Mouse (Mus musculus) lung, postnatal 10 days (tissue): ENCODE results near the gene Magi1.
"Not testable (repeated sequence)": the region's sequence is repeated elsewhere in the genome, so short reads cannot be mapped to it uniquely, and the experiment has no call there.

Source experiments
- DNase-seq: peaks from one replicate; pipeline ENCODE4 v3.0.0; 2021

The Magi1 gene

DNA sequence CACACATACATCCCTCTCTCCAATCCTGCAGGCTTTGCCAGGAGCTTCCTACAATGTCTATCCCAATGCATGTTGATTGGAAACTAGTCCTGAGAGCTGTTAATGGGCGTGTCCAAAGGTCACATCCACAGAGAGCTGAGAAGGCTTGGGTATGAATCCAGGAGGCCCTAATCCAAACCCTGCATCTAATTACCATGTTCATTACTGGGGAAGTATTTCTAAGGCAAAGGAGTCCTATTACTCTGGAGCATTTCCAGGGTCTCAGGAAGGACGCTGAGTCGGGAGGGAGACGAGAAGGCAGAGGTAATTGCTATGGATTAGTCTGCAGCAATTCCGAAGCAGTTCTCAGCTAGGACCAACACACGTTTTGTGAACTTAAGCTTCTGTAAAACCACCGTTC, 240.3 kb downstream of the Magi1 start:
- no peak for DNase-seq

DNA sequence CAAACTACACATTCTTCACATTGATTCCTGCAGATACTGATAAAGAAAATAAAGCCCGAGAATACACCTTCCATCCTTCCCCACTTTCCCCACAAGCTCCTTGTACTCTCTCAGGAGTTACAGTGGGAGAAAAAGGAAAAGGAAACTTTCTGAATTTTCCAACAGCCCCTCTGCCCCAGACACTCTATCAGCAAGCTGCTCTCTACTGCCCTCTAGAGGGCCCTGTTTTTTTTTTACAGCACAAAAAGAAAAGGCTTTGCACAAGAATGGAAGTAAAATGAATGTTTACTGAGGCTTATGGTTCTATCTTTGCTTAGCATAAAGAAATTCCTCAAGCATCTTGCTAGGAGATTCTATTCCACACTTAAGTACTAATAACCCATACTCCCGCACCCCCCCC, 243.6 kb downstream of the Magi1 start:
- DNase-seq: peak; percentile 57

DNA sequence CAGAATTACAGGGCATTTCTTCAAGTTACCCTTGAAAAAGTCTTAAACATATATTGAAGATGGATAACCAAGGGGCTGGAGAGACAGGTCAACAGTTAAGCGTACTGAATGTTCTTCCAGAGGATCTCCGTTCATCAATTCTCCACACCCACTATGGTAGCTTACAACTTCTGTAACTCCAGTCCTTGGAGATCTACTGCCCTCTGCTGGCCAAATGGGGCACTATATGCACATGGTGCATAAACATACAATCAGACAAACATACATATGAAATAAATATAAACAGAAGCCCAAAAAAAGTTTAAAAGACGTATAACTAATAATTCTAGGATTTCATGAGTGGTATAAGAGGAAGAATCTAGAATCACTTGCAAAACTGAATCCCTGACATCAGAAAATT, 244.8 kb downstream of the Magi1 start:
- no peak for DNase-seq

DNA sequence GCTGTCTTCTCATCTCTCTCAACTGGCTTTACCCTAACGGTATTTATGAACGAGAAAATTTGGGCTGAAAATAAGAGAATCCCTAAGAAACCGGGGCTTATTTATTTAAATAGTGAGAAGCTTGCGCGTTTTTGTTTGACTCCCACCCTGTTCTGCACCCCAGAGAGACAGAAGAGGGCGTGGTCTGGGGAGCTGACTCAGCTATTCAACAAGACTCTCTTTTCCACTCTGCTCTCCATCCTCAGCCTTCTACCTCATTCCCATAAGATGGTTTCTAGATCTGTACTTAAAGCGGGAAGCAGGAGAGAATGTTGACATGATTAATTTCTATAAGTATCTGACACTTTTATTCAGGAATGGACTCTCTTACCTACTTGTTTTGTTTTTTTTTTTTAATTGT, 247.2 kb downstream of the Magi1 start:
- no peak for DNase-seq

DNA sequence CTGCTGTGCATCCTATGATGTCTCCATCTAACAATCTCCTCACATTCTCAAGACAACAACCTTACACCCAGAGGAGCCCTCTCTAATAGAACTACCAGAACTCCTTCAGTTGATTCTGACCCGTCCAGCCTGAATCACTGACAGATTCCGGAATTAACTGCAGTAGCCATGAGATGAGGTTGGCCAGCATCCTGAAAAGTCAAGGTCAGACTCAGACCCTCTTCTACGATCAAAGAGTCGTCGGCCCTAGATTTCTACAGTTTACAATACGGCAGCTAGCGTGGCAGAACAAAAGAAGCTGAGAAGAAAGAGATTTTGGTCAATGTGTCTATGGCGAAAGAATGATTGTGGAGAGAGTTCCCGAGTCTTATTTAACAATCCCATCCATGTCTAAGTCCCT, 257.4 kb downstream of the Magi1 start:
- DNase-seq: no peak

DNA sequence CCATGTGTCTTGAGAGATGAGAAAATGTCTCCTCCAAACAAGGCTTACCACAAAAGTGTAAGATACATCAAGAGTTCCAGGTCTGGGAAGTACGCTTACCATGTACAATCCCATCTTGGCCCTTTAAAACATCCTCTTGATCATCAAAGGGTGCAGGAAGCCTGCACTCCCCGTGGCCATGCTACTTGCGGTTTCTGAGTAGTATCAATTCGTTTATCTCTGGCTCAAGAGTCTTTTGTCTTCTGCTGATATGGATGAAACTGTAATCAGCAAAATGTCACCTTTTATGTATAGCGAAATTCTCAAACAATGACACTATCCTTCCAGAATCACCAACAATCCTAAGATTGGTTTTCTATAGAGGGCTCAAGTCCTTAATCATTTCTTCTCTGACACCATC, 261.3 kb downstream of the Magi1 start:
- no peak for DNase-seq

DNA sequence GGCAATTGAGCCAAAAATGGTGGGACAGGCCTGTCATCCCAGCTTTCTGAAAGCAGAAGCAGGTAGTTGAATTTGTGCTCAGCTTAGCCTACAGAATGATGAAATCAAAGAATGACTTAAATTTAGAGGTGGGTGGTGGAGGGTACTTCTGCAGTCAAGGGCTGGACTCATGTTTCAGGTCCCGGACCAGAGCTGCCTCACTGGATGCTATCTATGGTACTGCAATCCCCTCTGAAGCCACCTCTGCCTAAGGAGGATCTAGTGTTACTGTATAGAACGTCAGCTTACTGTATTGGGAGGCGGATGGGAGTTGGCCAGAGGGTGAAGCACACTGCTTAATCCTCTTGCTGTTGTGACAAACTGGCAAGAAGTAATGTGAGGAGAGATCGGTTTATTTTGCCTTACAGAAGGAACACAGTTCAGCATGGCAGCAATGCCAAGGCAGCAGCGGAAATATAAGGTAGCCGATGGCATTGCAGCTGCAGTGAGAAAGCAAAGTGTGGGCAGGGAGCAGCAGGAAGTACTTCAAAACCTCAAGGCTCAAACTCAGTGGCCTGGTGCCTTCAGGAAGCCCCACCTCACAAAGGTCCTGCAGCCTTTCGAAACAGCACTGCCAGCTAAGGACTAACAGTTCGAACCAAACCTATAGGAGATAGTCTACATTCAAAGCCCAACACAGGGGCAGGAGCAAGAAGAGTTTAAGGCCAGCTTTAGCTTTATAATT, 262.3 kb downstream of the Magi1 start:
- DNase-seq: no peak

DNA sequence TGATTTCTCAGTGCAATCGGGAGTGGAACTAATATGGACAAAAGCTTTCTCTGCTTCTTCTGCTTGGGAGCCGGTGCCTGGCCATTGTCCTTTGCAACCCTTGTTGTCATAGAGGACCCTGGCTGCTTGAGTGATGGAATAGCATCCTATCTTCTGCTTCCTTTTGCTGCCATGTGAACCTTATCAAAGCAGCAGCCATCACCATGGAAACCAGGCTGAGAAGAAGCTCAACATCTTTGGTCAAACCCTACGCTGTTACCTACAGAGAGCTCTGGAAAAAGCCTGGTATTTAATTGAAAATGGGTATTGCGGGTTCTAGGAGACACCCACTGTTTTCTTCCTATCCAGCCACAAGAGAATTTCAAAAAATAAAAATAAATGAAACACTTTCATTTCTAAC, 263.2 kb downstream of the Magi1 start:
- DNase-seq: no peak

DNA sequence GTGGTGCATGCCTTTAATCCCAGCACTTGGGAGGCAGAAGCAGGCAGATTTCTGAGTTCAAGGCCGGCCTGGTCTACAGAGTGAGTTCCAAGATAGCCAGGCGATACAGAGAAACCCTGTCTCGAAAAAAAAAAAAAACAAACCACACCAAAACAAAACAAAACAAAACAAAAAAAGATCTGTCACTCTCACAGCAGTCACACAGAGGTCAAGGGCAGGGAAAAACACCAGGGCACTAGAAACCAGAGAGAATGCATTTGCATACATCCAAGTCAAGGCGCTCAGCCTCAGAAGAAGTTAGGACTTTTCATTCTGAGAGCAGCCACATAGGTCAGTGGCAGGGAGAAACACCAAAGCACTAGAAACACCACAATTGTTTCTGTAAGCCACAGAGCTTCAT, 263.8 kb downstream of the Magi1 start:
- no peak for DNase-seq

DNA sequence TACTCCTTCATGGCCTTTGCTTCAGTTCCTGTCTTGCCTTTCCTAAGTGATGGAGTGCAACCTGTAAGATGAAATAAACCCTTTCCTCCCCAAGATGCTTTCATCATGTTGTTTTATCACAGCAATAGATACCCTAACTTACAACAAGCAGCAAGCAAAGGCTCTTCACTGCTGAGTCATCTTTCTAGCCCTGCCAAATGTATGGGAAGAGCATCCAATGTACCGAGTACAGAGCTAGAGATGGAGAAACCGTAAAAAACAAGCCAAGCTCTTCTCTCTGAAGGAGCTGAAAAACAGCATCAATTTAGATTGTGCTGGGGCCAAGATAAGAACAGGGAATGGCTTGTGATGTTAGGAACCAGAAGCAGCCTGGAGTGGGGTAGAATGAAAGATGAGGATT, 270.0 kb downstream of the Magi1 start:
- DNase-seq: no peak

DNA sequence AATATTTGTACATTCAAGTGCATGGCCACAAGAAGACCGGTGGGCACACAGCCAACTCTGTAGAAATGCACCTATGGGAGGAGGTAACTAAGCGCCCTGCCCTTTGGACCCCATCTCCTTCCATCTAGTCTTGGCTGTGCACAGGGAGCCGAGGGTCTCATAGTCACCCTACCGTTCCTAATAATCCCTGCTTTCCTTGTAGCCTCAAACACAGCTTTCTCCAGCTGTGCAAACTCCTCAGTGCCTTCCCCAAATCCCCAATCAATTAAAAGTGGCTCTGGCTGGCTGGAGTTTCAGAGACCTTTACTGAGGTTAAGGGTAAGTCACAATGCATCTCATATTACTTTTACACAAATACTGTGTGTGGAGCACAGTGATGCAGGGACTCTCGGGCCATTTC, 271.8 kb downstream of the Magi1 start:
- no peak for DNase-seq

DNA sequence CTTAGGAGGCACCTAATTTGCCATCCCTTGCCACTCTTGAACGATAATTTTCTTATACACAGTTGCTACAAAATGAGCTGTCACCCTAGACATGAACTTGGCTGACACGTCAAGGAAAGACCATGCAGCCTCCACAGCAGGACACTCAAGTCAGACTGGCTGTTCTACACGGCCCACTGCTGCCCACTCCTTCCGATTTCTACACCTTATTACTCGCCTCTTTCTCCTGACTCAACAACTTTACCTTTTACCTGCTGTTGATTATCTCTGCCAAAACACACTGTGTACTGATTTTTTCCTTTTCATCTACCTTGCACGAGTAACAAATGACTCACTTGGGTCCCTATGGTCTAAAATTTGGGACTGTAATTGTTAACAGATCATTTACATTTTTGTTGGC, 272.2 kb downstream of the Magi1 start:
- DNase-seq: no peak

DNA sequence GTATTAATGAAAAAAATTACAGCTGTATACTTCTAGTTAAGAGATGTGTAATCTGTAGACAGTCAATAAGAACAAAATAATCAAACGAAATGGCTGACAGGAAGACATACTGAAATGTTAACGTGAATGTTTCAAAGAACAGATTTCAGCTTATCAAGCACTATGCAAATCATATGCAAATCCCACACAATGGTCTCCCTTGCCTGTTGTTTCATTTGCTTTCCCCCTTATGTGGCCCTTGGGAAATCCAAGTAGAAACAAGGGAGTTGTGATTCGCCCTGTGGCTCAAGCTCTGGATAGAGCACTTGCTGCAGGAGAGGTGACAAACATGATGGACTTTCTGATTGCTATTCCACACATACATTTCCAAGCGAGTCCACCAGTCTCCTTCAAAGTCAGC, 275.1 kb downstream of the Magi1 start:
- DNase-seq: no peak

DNA sequence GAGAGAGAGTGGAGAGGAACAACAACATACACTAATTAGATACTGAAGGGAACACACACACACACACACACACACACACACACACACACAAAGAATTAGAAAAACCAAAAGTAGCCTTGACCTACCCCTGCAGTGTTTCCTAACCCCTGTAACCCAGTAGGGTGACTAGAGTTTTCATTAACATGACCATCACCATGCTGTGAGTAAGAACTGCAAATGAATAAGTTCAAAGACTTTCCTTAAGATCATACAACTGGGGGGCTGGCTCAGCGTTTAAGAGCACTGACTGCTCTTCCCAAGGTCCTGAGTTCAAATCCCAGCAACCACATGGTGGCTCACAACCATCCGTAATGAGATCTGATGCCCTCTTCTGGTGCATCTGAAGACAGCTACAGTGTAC, 280.1 kb downstream of the Magi1 start:
- DNase-seq: not testable (repeated sequence)

DNA sequence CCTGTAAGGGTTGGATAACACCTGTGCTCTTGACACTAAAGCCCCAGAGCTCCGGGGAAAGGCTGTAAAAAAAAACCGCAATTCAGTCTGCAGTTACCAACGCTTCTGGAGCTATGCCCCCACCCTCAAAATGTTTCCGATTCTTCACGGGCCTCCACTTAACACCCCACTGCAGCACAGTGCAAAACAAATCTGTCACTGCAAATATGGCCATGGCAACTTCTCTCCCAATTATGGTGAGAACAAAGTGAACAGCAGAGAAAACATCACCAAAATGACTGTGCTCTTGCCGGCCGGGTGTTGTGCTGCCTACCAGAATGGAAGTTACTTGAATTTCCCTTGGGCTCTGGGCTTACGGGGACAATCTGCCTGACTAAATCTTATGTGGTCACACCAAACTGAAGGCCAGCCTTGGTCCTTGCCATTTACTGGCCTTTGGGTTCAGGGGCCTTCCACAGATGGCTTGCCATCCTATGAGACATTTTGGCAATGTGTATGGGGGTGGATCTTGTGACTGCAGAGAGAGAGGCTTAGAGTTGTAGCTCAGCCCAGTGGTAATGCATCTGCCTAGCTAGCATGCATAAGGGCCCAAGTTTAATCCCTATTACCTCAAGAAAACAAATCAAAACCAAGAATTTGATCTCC, 286.8 kb downstream of the Magi1 start:
- no peak for DNase-seq

DNA sequence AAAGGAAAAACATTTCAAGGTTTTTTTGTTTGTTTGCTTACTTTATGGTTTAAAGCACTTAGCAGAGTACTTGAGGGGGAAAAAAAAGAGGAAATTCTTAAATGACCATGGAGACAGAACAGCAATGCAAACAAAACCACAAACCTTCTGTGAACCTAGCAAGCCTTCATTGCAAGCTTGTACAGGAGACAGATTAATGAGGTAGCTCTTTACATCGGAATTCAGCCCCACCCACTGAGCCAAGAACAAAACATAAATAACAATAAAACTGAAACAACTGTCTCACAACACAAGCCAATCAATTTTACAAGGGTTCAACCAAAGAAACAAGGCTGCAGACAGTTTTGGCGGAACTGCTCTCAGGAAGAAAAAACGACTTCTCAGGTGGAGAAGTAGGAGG, 296.2 kb downstream of the Magi1 start:
- DNase-seq: no peak

DNA sequence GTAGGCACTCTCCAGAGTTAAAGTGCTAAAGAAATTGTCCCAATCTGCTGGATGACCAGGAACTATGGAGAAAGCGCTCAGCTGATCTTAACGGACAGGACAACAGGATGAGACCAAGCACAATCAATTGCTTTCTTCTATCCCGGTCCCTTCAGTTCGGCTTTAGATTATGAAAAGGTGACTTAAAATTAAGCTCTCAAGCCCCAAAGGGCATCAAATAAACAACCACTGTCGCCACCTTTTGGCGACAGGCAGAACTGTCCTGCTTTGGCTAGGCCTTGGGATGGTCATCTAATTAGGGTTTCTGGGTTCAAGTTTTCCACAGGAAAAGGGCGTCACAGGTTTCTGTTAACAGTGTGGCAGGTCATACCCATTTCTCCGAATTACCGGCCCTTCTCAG, 298.6 kb downstream of the Magi1 start:
- peak; percentile 32 for DNase-seq

DNA sequence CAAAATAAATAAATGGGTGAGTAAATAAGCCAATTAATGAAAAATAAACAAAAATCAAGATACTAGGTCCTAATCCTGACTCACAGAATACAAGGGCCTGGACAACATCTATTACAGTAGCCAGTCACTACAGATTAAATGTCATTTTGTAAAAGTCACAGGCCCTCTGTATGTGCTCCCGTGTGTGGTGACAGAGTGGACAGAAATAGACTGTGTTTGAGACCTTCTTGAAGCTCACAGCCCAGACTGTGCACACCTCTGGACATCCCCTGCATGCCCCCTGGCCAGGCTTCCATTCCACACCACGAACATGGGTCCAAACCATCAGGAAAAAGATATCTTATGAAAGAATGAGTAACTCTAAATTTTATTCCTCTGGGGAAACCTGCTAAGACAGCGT, 300.2 kb downstream of the Magi1 start:
- DNase-seq: no peak

DNA sequence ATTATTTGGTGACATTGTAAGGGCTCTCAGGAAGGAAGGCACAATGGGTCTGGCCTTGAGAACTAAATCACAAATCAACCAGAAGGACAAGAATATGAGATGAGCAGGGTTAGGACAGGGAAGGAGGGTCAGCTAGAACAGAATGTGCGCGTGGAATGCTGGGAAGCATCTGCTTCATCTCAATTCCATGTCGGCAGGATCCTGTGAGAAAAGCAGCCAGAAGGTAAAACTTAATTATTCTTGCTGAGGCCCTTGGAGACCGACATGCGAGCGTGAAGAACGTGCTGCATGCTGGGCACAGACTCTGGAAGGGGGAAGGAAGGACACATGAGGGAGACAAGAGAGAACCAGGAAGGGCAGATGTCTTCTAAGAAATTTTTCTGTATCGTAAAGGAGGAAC, 302.5 kb downstream of the Magi1 start:
- no peak for DNase-seq

DNA sequence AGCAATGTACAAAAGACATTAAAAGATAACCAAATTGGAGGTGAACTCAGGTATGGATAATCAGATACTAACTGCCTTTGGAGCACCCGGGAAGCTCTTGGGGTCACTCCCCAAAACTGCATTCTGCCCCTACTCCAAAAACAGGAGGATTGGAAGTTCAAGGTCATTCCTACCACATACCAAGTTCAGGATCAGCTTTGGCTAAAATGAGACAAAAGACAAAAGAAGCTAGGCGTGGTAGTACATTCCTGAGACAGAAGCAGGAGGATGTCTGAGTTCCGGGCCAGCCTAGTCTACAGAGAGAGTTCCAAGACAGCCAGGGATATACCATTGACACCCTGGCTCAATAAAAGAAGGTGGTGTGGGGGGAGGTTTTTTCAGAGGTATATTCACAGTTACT, 304.5 kb downstream of the Magi1 start:
- DNase-seq: no peak

DNA sequence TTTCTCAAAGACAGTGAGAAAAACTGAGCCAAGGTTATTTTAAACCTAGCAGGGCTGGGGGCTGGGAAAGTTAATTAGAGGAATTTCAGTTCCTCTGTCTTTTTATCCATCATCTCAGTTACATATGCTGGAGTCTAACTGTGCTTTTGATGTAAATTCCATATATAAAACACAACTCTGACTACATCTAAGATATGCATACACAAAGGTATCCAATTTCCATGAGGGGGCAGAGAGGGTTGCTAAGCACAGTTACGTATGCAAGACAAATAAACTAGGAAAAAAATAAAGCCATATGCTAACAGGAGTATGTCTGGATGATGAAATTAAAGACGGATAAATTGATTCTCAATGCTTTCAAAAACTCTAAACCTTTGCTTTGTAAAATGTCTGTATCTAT, 315.0 kb downstream of the Magi1 start:
- DNase-seq: no peak

DNA sequence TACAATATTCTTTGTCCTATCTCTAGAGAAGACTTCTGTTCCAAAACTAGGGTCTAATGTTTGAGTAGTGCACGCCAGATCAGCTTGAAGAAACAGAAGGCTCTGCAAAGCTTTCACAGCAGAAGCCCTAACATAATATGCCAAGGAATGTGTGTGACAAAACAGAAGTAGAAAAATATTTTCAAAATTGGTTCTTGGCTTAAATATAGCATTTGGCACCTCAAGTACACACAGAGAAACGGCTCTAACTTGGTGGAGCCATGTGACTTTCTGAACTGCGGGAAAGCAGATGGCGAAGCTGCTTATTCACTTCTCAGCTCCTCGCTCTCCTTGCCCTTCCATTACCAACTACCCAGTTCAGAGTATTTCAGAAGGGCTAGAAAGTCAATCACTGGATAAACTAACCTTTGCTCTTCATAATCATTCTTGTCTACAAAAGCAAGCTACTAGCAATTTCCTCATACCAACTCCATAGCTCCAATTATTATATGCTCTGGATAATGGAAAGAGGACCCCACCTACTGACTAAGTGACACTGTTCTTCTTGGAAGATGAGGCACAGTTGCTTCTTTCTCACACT, 320.9 kb downstream of the Magi1 start:
- DNase-seq: peak; percentile 3

DNA sequence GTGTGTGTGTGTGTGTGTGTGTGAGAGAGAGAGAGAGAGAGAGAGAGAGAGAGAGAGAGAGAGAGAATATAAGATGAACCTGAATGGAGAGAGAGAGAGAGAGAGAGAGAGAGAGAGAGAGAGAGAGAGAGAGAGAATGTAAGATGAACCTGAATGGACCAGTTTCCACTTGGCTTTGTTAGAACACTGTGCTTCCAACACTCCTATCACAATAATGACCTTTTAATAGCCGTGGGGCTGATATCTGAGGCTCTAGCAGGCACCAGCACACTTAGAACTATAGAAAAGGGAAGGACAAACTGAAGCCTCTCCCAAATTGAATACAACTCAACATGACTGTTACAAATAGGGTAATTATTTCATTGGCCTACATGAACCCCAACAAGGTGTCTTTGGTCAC, 321.9 kb downstream of the Magi1 start:
- DNase-seq: no peak

DNA sequence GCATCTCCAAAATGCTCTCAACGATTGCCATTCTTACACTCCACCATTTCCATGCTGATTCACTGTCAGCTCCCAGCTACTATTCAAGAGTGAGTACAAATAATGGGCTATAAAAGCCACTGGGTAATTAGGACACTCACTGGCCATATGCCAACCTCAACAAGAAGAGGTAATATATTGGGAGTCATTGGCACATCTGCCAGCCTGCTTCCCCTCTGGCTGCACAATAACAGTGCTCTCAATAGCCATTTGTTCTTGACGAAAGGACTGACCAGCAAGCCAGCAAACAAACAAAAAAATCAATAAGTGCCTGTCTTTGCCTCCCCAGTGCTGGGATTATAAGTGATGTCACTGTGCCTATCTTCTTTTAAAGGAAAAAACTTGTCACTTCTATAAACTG, 326.5 kb downstream of the Magi1 start:
- DNase-seq: peak; percentile 11

DNA sequence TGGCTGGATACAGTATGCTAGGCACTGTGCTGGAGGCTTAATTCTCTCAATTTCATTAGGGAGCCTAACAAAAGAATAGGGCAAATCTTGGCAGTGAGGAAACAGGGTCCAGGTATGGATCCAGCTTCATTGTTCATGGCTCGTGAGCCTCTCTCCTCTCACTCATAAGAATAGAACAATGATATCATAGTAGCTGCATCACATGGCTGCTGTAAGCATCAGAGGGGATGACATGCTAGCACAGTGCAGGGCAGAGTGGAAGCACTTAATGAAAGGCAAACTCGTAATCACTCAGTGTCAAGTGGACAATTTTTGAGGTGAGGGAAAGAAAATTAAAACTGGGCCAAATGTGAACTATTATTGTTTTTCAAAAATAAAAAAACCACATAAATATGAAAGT, 337.1 kb downstream of the Magi1 start:
- DNase-seq: no peak
